Mouse (Mus musculus): ENCODE data around the gene Try10. TPM values are rescaled to one million over a fixed set of nuclear protein-coding genes. Genes with fewer than 3 reads are reported as not detected.
"Not testable (repeated sequence)": the region's sequence is repeated elsewhere in the genome, so short reads cannot be mapped to it uniquely, and the experiment has no call there.

Try10 gene
- total RNA-seq (2021), result not detected
- long read RNA-seq, result 0 reads

DNA sequence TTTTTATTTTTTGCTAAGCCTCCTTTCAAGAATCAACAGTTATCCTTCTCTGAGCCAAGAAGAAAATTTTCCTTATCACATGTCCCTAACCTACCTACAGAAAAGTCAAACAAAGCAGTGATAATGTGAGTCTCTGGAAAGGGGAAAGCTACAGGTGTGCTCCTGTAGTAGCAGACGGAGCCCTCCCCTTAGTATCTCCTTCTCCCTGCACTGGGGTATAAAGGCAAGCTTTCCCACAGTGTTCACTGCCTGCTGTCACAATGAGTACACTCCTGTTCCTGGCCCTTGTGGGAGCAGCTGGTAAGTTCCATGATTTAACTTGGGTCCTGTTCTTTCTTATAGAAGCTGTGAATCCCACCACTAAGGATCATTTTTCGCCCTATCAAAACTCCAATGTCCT, at the start of gene Try10:
Gene Try10 (plus strand): TSS at position 174 of the 400 bp plus-strand sequence.
- DNase-seq (ENCODE audit: low spot score in 2 of 2), result no peak

DNA sequence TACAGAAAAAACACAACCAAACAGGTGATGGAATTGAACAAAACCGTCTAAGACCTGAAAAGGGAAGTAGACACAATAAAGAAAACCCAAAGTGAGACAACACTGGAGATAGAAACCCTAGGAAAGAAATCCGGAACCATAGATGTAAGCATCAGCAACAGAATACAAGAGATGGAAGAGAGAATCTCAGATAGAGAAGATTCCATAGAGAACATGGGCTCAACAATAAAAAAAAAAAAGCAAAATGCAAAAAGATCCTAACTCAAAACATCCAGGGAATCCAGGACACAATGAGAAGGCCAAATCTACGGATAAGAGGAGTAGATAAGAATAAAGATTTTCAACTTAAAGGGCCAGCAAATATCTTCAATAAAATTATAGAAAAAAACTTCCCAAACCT, 37.2 kb upstream of the Try10 start, which contains the start of gene Try5:
Gene Try5 (minus strand): TSS at position 101 of the 400 bp plus-strand sequence.
- DNase-seq (ENCODE audit: low spot score in 2 of 2), result not testable (repeated sequence)

DNA sequence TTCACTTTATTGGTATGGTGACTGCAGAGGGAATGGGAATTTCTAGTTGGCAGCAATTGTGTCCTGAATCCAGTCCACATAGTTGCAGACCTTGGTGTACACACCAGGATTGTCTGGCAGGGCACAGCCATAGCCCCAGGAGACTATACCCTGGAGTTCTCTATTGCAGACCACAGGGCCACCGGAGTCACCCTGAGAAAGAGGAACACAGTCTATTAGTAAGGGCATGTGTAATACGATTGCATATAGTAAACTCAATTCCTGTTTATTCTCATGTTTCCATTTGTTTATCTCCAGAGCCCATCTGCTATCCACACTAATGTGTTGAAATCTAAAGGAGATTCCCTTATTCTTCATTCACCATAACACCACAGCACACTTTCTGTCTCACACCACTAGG, 19.9 kb downstream of the Try10 start:
- DNase-seq (ENCODE audit: low spot score in 2 of 2), result not testable (repeated sequence)

DNA sequence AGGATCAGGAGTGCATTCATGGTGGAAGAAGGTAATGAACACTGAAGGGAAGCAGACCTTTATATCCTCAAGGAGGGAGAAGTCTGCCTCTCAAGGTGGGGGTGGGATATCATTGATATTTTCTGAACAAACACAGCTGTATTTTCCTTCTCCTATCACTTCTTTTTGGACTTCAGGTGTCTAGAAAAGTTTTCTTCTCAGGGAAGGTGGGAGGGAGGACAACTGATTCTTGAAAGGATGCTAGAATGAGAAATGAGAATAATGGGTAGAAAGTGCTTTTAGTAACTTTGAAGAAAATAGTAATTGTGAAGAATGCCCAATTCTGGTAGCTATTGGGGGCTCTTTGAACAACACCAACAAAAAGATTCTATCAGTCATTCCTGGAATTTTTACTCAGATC, 23.7 kb downstream of the Try10 start, which contains the start of gene Prss3:
Gene Prss3 (minus strand): TSS at position 101 of the 400 bp plus-strand sequence.
- not testable (repeated sequence) for DNase-seq (ENCODE audit: low spot score in 2 of 2)

DNA sequence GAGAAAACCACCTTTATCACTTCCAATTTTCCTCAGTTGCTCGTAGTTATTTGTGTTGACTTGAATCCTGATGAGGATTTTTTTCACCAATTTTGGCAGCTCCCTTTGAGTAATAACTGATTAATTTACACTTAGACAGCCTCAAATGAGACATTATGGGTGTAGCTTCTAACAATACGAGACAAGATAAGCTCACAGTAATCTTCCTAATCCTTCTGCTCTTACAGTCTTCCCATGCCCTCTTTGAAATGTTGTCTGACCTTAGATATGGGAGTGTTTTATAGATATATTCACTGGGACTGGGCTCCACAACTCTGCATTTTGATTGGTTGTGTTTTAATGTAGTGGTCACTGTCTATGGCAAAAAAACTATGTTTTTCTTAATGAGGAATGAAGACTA, 32.9 kb downstream of the Try10 start:
- no peak for DNase-seq (ENCODE audit: low spot score in 2 of 2)

DNA sequence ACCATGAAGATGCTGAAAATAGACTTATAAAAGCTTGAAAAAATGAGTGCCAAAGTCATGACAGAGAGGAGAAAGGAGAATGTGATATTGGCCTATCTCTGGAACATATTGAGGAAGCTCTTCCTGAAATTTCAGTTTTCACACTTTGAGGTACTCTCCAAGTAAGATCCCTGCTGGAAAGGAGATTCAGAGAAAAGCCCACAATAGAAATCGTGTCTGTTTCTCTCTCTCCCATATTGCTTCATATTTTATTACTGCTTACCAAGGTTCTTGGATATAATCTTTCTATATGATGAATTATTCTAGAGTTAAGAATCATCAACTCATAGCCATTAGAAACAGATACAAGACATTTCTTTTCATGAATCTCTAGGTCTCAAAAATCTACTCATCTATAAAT, 37.7 kb downstream of the Try10 start:
- DNase-seq (ENCODE audit: low spot score in 2 of 2), result not testable (repeated sequence)

DNA sequence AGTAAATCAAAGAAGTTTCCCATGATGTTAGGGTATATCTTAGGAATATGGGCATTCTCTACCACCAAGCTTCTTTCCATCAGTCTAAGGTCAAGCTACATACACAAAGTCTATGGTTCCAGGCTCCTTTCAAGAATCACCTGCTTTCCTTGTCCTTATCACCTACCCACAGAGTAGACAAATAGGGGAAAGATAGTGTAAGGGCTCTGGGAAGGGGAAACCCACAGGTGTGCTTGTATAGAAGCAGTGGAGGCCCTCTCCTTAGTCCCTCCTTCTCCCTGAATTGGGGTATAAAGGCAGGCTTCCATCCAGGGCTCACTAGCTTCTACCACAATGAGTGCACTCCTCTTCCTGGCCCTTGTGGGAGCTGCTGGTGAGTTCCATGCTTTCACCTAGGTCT, 38.2 kb downstream of the Try10 start, which contains the start of gene Gm5771:
Gene Gm5771 (plus strand): TSS at position 301 of the 400 bp plus-strand sequence.
- DNase-seq (ENCODE audit: low spot score in 2 of 2), result not testable (repeated sequence)

Other genes with a start within 250 kb of the Try10 start
- gene Try4, start 51.8 kb upstream of the Try10 start, total RNA-seq (2021), result not detected
- gene Try5, start 37.3 kb upstream of the Try10 start, total RNA-seq (2021), result not detected
- not detected for gene Prss3, start 23.6 kb downstream of the Try10 start, total RNA-seq (2021)
- gene Gm5771, start 38.3 kb downstream of the Try10 start, total RNA-seq (2021), result not detected
- gene Gm10334, start 92.0 kb downstream of the Try10 start, total RNA-seq (2021), result not detected
- not detected for gene Prss1, start 104.8 kb downstream of the Try10 start, total RNA-seq (2021)
- not detected for gene Prss2, start 167.7 kb downstream of the Try10 start, total RNA-seq (2021)

Measured in layer of hippocampus, adult 18-20 months (tissue).